Mouse (Mus musculus) bone marrow macrophage, adult 2 months (primary cell): ENCODE data around the gene Pde4d.

Experiments used
- CTCF ChIP-seq: IDR thresholded peaks from 2 replicates; pipeline ENCODE4 v1.5.1; 2012; ENCODE audit warnings: low read depth, mild to moderate bottlenecking, low read length, moderate library complexity
- POLR2A ChIP-seq: IDR thresholded peaks from 2 replicates; pipeline ENCODE4 v1.6.1; 2012; ENCODE audit warnings: mild to moderate bottlenecking, low read depth, low read length, borderline replicate concordance

GRCm38 (mm10) chr13:109066581-109067159 is 616.9 kb downstream of the Pde4d start:
- TF ChIP-seq POLR2A (no peak), CTCF (no peak)
